Mouse (Mus musculus): ENCODE data around the gene Zfp157.
"Not testable (repeated sequence)": the region's sequence is repeated elsewhere in the genome, so short reads cannot be mapped to it uniquely, and the experiment has no call there.

Gene Zfp157

DNA sequence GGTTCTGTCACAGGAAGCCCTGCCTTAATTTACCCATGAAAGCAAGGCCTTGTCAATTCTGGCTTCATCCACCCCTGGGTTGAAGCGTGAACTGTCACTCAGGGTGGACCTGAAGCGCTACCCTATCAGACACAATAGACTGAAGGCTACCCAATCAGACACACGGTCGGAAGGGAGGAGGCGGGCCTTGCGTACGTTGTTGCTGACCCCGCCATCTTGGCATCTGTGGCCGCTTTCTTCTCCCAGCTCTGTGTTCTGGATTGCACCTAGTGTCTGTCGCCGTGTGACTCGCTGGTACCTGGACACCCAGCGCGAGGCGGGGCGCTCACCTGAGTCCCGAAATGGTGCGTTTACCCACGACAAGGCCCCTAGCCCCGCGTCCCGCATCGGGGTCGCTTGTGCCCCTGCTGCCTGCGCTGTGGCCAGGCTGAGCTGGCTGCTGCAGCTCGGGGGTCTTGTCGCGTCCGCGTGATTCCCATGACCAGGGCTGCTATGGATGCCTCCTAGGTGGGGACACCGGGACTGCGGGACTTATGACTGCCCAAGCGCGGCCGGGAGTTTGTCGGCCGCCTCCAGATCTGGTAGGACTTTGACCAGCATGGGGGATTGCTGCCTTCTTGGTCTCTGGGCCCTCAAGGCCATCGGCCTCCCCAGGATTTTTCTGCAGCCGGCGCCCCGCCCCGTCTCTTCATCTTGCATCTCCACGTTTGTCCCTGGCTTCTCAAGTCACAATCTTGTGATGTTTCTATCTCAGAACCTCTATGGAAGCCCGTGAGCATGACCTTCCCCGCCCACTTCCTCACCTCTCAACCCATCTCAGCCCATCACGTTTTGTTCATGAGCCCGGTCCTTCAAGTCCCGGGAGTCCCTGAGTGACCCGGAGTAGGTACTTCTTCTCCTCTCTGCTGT lies at the start of gene Zfp157:
Gene Zfp157, plus strand, starts transcription at position 183 of the 909 bp plus-strand sequence.
- peak; percentile 93 for DNase-seq (ENCODE audit: low read depth)

DNA sequence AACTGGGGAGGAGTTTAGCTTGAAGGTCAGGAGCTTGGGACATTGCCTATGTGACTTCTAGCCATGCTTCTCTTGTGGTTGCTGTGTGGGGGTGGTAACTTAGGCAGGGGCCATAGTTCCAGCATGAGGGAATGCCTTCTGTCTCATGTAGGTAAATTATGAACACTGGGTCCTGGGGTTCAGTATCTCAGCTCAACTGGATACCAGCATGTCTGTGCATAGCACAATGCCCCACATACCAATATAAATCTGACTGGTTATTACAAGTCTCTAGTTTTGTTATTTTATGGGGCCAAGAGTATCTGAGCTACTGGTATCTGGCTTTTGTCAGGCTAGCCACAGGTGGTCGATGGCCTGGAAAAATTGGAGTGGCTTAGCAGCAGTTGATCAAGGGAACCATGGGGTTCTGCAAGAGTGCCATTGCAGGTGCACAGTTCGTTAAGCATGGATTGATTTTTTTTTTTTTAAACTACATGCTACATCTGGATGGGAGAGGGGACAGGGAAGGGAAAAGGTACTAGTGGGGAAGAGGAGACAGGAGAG lies 43.4 kb upstream of the Zfp157 start:
- DNase-seq (ENCODE audit: low read depth): no peak

DNA sequence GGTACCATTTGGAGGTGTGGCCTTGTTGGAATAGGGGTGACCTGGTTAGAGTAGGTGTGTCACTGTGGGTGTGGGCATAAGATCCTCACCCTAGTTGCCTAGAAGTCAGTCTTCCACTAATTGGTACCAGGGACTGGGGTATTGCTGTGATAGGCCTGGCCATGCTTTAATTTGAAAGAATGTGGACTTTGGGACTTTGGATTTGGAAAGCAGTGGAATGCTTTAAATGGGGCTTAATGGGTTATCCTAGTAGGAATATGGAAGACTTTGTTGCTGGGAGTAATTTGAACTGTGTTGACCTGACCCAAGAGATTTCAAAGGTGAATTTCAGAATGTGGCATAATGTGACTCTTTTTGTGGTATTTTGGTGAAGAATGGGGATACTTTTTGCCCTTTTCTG lies 40.8 kb upstream of the Zfp157 start:
- not testable (repeated sequence) for DNase-seq (ENCODE audit: low read depth)

DNA sequence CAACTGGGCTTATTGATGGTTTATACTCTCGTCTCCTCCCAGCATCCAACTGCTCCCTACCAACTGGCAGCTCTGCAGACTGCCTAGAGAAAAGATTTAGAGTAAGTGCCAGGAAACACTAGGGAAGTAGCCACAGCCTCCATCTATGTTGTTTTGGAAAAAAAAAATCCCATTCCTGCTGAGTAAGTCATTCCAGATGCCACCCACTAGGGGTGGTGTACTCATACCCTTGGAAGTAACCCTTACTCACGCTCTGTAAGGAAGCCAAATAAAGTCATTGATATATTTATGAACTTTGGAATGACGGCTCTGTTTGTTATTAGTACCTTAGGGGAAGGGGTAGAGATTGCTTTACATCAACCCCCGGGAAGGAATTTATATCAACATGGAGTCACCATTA lies 17.1 kb downstream of the Zfp157 start:
- DNase-seq (ENCODE audit: low read depth): no peak

DNA sequence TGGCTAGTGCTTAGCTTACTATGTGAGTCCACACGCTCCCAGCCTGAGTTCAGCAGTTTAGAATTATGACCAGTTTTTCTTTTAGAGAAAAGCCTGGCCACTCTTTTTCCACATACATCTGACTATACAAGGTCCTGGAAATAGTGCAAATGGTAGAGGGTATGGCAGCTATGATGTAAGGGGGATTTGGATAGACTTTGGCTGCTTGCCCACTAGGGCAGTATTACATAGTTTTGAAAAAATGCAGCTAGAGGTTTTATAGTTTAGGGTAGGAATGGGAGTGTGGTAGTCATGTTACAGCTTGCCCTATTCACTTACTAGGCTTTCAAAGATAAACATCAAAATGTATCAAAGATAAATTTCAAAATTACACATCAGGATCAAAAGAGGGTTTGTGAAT lies 17.8 kb downstream of the Zfp157 start:
- no peak for DNase-seq (ENCODE audit: low read depth)

DNA sequence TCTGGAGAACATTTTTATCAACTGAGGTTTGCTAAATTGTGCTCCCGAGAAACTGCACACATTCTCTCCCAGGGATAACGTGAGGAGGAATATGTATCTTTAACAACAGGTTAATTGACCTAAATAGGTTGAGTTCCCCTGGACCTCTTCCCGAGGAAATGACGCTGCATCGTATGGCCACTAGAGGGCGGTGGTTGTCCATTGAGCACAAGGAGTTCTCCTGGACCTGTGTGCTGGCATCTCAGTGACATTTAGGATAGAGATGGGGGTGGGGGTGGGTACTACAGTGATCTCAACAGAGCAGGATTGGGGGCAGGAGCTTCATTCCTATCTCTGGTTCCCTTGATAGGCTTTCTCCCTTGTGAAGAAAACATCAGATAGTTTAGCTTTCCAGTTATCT lies 32.3 kb downstream of the Zfp157 start:
- DNase-seq (ENCODE audit: low read depth): peak; percentile 73

DNA sequence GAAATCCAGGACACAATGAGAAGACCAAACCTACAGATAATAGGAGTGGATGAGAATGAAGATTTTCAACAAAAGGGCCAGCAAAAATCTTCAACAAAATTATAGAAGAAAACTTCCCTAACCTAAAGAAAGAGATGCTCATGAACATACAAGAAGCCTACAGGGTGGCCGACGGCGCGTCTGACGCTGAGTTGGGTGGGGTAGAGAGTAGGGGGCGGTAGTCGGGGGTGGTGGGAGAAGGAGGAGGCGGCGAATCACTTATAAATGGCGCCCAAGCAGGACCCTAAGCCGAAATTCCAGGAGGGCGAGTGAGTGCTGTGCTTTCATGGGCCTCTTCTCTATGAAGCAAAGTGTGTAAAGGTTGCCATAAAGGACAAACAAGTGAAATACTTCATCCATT lies 63.3 kb downstream of the Zfp157 start:
- not testable (repeated sequence) for DNase-seq (ENCODE audit: low read depth)

Measured in naive thymus-derived CD4-positive, alpha-beta T cell, adult 2 months (primary cell).